Comparison of ENCODE assay signal across 27 mouse cellular contexts in genomic region chr8:118348710-118349489, GRCm38 (mm10).
DNase-seq lines count a peak whose midpoint lies in the region; ATAC-seq and TF ChIP-seq lines count a peak whose summit lies in the region.
"Had no signal": no experiment of that assay in that cellular context is flagged by ENCODE, and none has a peak within 500 bp of the region (broad histone marks: within the 10 kb centered on the region; RNA-seq: fewer than 3 reads in every experiment).

No protein-coding gene starts in this region.

- H3K27me3 ChIP-seq in intestine, embryonic 16.5 days (replicated peaks; ENCODE audit: control insufficient read depth, insufficient read depth, low read length) = no peaks in the 10 kb centered on the region
- no peaks in the 10 kb centered on the region for H3K27me3 ChIP-seq in myocyte (ENCODE audit: control insufficient read depth, insufficient read depth, insufficient read length)
- H3K27me3 ChIP-seq in kidney, embryonic 15.5 days = no peaks in the 10 kb centered on the region
- H3K27me3 ChIP-seq: CH12.LX; embryonic facial prominence, embryonic 13.5 days; embryonic facial prominence, embryonic 15.5 days; forebrain, embryonic 13.5 days; forebrain, embryonic 15.5 days; Patski had no signal

- peak; percentile 83 for ATAC-seq in intestine, embryonic 16.5 days
- ATAC-seq in erythroblast, adult 5-6 weeks (replicated peaks; ENCODE audit: low FRiP score, poor library complexity, severe bottlenecking) = no peak
- no peak for ATAC-seq in kidney, embryonic 15.5 days (replicated peaks; ENCODE audit: low FRiP score)
- ATAC-seq: activated CD4-positive, CD25-positive, alpha-beta regulatory T cell, adult 4 months; CD4-positive, CD25-positive, alpha-beta regulatory T cell, adult 4 months; forebrain, embryonic 13.5 days; forebrain, embryonic 15.5 days; forebrain, postnatal 0 days; Patski had no signal

- H3K9me3 ChIP-seq in intestine, embryonic 16.5 days (ENCODE audit: control insufficient read depth, low read length) = no peaks in the 10 kb centered on the region
- no peaks in the 10 kb centered on the region for H3K9me3 ChIP-seq in kidney, embryonic 15.5 days (replicated peaks)
- H3K9me3 ChIP-seq: embryonic facial prominence, embryonic 13.5 days; embryonic facial prominence, embryonic 15.5 days; forebrain, embryonic 13.5 days; forebrain, embryonic 15.5 days had no signal

- H3K79me2 ChIP-seq in myocyte (ENCODE audit: control insufficient read depth, insufficient read depth) = peaks cover 4% of the 10 kb centered on the region

- H3K4me3 ChIP-seq in gastrocnemius, adult 2 months = no peak overlapping the region
- no peak overlapping the region for H3K4me3 ChIP-seq in intestine, embryonic 16.5 days (ENCODE audit: low read length)
- H3K4me3 ChIP-seq in myocyte = no peak overlapping the region
- no peak overlapping the region for H3K4me3 ChIP-seq in kidney, embryonic 15.5 days (replicated peaks)
- H3K4me3 ChIP-seq: embryonic facial prominence, embryonic 13.5 days; embryonic facial prominence, embryonic 15.5 days; forebrain, embryonic 13.5 days; forebrain, embryonic 15.5 days had no signal

- no peaks in the 10 kb centered on the region for H3K36me3 ChIP-seq in intestine, embryonic 16.5 days (ENCODE audit: control insufficient read depth, insufficient read depth, low read length)
- no peaks in the 10 kb centered on the region for H3K36me3 ChIP-seq in myocyte (ENCODE audit: control insufficient read depth, insufficient read depth)
- H3K36me3 ChIP-seq in kidney, embryonic 15.5 days = no peaks in the 10 kb centered on the region
- H3K36me3 ChIP-seq: embryonic facial prominence, embryonic 13.5 days; embryonic facial prominence, embryonic 15.5 days; forebrain, embryonic 15.5 days; G1E had no signal

- H3K27ac ChIP-seq in gastrocnemius, adult 2 months = 0 out of 2 replicates have a peak overlapping the region, but pooled peaks have one; percentile 24
- no peak overlapping the region for H3K27ac ChIP-seq in intestine, embryonic 16.5 days (ENCODE audit: low read length)
- no peak overlapping the region for H3K27ac ChIP-seq in kidney, embryonic 15.5 days
- H3K27ac ChIP-seq: embryonic facial prominence, embryonic 13.5 days; embryonic facial prominence, embryonic 15.5 days; forebrain, embryonic 13.5 days; forebrain, embryonic 15.5 days had no signal

- no peak overlapping the region for H3ac ChIP-seq in myocyte (ENCODE audit: control insufficient read depth, insufficient read length)

- no peaks in the 10 kb centered on the region for H3K4me1 ChIP-seq in intestine, embryonic 16.5 days (ENCODE audit: control insufficient read depth, insufficient read depth, low read length)
- no peaks in the 10 kb centered on the region for H3K4me1 ChIP-seq in kidney, embryonic 15.5 days
- H3K4me1 ChIP-seq: embryonic facial prominence, embryonic 15.5 days; forebrain, embryonic 13.5 days; forebrain, embryonic 15.5 days had no signal

- DNase-seq in gastrocnemius, adult 2 months = no peak
- no peak for DNase-seq in gastrocnemius, postnatal 10 days
- DNase-seq: adrenal gland, adult 8-10 months; adrenal gland, postnatal 14 days; adrenal gland, postnatal 36 days; B cell, adult 2 months; cerebellum, adult 11 months; cerebellum, adult 18-20 months; cerebellum, adult 8-10 months; cerebellum, adult 9-11 months; cerebellum, postnatal 14 days; cerebellum, postnatal 36 days; embryo, embryonic 11 days; forebrain, postnatal 0 days had no signal

- TF ChIP-seq CTCF in gastrocnemius, adult 2 months (IDR thresholded peaks at IDR 0.05) = no peak

- no peak overlapping the region for H3K4me2 ChIP-seq in intestine, embryonic 16.5 days (ENCODE audit: low read depth, low read length)
- H3K4me2 ChIP-seq in myocyte (ENCODE audit: low read depth) = peak overlapping the region; percentile 62
- no peak overlapping the region for H3K4me2 ChIP-seq in kidney, embryonic 15.5 days
- H3K4me2 ChIP-seq: embryonic facial prominence, embryonic 13.5 days; embryonic facial prominence, embryonic 15.5 days; forebrain, embryonic 13.5 days; forebrain, embryonic 15.5 days had no signal

- H3K9ac ChIP-seq in intestine, embryonic 16.5 days (ENCODE audit: low read depth, low read length) = no peak overlapping the region
- H3K9ac ChIP-seq in kidney, embryonic 15.5 days = no peak overlapping the region
- H3K9ac ChIP-seq: embryonic facial prominence, embryonic 13.5 days; embryonic facial prominence, embryonic 15.5 days; forebrain, embryonic 13.5 days; forebrain, embryonic 15.5 days; forebrain, postnatal 0 days had no signal

- no peak for TF ChIP-seq POLR2A in myocyte (IDR thresholded peaks at IDR 0.05; ENCODE audit: insufficient read length, low read depth)

- intact Hi-C loops in gastrocnemius, adult 2 months (cut with DNase I) = no loop called here

- WGBS in intestine, embryonic 16.5 days = 65% methylated on average over 9 of the region's 9 CpGs
- WGBS in kidney, embryonic 15.5 days = 84% methylated on average over 9 of the region's 9 CpGs

TF ChIP-seq in myocyte, 11 proteins besides CTCF, POLR2A, EP300 and RAD21:
- TF ChIP-seq MYOD1 (IDR thresholded peaks at IDR 0.05; ENCODE audit: control insufficient read depth in 1 of 3, insufficient read length in 2 of 3, low read depth in 2 of 3) (no peak), TCF12 (IDR thresholded peaks at IDR 0.05; ENCODE audit: insufficient read depth, poor library complexity, severe bottlenecking) (no peak), USF1 (IDR thresholded peaks at IDR 0.05; ENCODE audit: low read depth) (no peak), E2F4 (IDR thresholded peaks at IDR 0.05; ENCODE audit: insufficient read depth) (no peak), POLR2AphosphoS2 (IDR thresholded peaks at IDR 0.05; ENCODE audit: insufficient read length, low read depth) (no peak), SRF (IDR thresholded peaks at IDR 0.05; ENCODE audit: control insufficient read depth, insufficient read length, low read depth) (no peak), TCF3 (IDR thresholded peaks at IDR 0.05; ENCODE audit: insufficient read length, low read depth) (no peak), MAX (IDR thresholded peaks at IDR 0.05; ENCODE audit: low read depth) (no peak), MYOG (IDR thresholded peaks at IDR 0.05; ENCODE audit: control insufficient read depth in 1 of 3, insufficient read depth in 1 of 3, insufficient read length in 2 of 3, low read depth in 2 of 3) (no peak), CEBPB (IDR thresholded peaks at IDR 0.05; ENCODE audit: insufficient read depth, poor library complexity, severe bottlenecking) (no peak), REST (IDR thresholded peaks at IDR 0.05; ENCODE audit: insufficient read depth, insufficient read length) (no peak)
